Mouse (Mus musculus) large intestine, adult 2 months (tissue): Measurements from ENCODE around the gene Aldh3a1. TPM values are rescaled to one million over a fixed set of nuclear protein-coding genes. Genes with fewer than 3 reads are reported as not detected.

Experiments used
- DNase-seq: peaks from one replicate; pipeline ENCODE4 v3.0.0-alpha.2; 2012; ENCODE audit warnings: low read depth, low spot score
- WGBS: fragments of 180-500 bp; shearing (Covaris S2); methylation state at CpG from one replicate; pipeline ENCODE4 v1.1.7; 2018; 5-methylcytosine and 5-hydroxymethylcytosine counted together
- polyA plus RNA-seq: library from polyadenylated mRNA; depleted of rRNA; stranded (reverse); fragments of >200 nt; gene quantifications from 2 replicates; pipeline ENCODE4 v1.2.3, GENCODE M21; 2012

The Aldh3a1 gene
- polyA plus RNA-seq, 1 experiment, result 0.40 TPM

DNA sequence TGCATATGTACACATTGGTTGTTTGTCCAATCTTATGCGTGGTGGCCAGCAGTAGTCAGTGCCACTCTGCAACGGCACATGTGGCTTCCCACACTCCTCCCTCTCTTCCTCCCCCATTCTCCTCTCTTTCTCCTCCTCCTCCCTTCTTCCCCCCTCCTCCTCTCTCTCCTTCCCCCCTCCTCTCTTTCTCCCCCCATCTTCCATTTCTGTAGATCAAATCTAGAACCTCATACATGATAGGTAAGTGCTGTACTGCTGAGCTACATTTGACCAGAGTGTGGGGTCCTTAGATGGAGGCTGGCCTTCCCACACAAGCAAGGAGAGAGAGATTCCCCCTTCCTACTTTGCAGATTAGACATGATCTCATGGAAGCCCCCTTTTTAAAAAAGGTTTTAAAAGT, 14.6 kb upstream of the Aldh3a1 start:
- no peak for DNase-seq
- 90% methylated on average over 2 of the region's 2 CpGs for WGBS

DNA sequence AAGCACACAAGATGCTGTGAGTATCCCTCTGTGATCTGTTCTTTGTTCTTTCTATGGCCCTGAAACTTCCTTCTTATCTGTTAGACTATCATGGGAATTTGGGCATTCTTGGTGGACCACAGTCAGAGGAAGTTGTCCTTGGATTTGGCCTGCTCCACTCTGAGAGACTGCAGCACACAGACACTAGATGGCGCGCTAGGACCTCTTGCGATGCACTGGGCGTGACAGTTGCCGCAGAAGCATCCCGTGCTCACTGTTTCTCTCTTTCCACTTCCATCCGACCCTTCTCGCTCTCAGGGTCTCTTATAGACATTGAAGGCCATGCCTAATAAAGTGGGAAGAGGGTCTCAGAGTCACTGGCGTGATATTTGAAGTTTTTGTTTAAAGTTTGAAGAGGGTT, 13.9 kb upstream of the Aldh3a1 start:
- peak; percentile 54 for DNase-seq
- 2% methylated on average over 9 of the region's 9 CpGs for WGBS

DNA sequence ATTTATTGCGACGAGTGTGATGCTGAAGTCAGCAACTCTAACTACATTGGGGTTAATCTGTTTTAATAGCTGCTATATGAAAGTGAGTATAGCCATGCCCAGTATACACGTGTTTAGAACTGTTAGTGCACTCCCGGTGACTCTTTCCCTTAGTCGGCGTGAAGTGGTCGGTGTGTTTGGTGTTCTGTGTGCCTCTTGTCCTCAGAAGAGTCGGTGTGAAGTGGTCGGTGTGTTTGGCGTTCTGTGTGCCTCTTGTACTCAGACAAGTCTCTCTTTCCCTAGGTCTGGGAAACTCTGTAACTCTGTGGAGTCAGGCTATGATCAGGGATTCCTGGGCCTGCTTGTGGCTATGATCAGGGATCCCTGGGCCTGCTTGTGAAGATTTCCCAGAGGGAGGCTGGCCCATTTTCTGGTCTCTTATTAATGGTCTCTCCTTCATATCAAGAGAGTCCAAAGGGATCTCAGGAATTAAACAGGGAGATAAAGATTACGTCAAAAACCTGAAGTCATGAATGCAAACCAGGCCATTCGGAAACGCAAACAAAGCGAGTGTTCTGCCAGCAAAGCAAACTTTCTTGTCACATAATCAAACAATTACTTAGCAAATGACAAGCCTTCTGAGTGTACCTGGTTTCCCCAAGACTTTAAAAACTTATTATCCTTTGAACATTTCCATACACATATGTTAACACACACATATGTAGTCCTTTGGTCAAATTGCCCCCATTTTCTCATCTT, 10.6 kb upstream of the Aldh3a1 start:
- WGBS, result 79% methylated on average over 14 of the region's 14 CpGs
- no peak for DNase-seq

DNA sequence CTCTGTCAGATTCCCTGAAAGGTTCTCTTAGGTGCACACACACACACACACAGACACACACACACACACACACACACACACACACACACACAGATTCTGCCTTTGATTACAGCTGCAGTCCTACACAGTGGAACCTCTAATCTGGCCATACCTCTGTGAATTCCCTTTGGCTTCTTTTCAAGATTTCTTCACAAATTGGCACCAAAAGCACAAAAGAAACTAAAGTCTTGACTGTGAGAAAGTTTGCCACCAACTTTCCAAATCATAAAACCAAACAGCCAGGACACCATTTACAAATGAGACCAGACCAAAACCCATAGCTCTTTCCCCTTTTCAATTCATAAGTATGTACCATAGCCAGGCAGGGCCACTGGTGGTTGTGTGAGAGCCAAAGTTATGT, 9.4 kb upstream of the Aldh3a1 start:
- DNase-seq, result no peak

DNA sequence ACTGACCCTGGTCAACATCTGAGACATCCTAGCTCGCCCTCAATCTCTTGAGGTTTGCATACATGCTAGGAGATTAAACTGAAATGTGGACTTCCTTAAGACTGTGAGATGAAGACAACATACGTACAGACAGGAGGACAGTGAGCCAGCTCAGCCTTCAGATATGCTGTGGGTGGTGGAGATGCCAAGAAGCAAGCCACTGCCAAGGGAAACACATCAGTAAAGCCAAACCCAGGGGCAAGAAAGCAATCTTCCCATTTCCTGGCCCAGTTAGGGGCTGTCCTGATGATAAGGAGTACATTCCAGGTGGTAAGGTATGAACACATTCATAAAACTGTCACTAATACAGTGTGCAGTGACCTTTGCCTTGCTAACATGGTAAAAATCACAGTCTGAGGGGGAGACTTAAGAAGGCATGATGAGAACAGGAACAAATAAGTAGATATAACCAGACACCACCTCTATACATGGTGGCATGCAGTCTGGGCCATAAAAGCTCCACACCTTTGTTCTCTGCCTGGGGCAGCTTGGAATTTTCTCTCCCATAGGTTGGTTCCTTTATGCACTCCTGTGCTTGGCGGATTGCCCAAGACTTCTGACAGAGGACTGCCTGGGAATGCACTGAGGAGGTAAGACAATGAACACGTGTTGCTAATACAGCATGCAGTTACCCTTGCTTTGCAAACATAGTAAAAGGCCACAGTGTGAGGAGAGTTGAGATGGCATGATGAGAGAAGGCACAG, 7.5 kb upstream of the Aldh3a1 start:
- peak; percentile 77 for DNase-seq
- WGBS, result 28% methylated on average over 4 of the region's 4 CpGs

DNA sequence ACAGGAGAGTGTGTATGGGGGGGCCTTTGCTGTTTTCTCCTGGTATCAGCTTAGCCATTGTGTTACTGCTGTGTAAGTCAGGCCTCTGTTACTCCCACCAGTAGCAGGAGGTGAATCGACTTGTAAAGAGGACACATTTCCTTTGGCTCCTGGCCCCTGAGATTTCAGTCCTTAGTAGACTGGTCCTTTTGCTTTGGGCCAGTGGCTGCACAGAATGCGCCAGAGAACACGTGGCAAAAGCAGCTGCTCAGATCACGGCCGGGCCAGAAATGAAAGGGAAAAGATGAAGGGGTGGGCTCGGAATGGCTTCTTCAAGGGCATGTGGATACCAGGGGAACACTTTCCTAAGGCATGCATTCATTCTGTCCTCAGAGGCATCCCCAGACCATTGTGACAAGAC, 5.2 kb upstream of the Aldh3a1 start:
- WGBS, result 89% methylated on average over 6 of the region's 6 CpGs
- no peak for DNase-seq

GRCm38 (mm10) chr11:61202810-61203209, 4.5 kb upstream of the Aldh3a1 start:
- no peak for DNase-seq
- WGBS, result 67% methylated on average over 2 of the region's 2 CpGs

DNA sequence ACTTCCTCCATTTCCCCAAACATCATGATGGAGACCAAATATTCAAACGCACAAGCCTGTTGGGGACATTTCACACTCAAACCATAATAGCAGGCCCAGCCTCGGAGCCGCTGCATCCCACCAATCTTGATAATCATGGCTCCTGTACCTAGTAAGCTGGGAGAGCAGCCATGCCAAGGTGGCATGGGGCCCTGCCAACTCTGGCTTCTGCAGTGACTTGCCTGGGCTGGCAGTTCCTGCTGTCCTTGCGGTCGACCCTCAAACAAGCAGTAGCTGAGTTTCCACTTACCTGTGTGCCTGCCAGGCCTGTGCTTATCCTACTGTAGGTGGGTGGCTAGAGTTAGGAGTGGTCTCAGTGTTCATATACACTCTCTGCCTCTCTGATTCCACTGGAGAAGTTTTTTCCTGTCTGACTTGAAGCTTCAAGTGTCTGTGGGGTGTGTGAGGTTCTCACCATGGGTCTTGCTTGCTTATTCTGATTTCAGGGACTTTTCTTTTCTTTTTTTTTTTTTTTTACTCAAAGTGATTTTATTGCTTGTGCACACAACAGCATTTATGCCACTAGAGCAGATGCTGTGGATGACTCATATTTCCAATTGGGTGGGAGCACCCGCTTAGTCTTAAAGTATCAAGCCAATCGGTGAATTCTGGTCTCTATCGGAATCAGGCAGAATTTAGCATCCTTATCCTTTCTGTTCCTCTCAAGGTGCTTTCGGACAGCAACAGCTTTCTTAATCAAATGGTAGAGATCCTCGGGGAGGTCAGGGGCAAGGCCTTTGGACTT, 2.0 kb upstream of the Aldh3a1 start:
- no peak for DNase-seq
- WGBS, result 83% methylated on average over 10 of the region's 10 CpGs

DNA sequence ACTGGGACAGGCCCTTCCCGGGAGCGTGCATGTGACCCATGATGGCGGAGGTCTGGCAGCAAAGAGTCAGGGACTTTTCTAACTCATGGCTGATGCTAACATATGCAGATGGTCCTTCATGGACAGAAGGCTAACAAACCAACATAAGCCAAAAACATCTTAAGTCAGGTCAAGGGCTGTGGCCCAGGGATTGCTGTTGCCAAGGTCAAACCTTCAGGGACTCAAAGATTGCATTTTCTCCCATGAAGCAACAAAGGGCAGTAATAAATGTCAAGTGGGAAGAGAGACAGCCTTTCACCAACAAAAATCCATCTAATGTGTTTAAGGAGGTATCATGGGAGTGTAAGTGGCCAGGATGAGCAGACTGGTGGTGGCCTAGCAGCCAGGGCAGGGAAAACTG, 1.2 kb upstream of the Aldh3a1 start:
- 97% methylated on average over 3 of the region's 3 CpGs for WGBS
- no peak for DNase-seq

- 29% methylated on average over 10 of the region's 10 CpGs for WGBS
- no peak for DNase-seq
Measured at GRCm38 (mm10) chr11:61208316-61208715, 979 bp downstream of the Aldh3a1 start.

- DNase-seq, result no peak
- 39% methylated on average over 20 of the region's 20 CpGs for WGBS
Measured at GRCm38 (mm10) chr11:61212102-61212501, 4.8 kb downstream of the Aldh3a1 start.

DNA sequence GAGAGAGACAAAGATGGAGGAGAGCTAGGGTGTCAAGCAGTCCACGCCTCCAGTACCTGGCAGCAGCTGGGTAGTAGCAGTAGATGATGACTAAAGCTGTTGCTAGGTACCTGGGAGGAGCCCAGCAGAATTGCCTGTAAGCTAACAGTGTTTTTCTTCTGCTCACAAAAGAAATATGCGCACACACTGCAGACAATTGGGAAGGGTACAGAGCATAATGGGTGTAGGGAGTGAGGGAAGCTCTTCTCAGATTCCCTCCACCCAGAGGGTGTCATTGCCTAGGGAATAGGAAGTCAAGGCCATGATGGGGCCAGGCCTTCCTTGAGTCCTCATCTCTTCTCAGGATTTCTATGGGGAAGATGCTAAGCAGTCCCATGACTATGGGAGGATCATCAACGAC, 8.6 kb downstream of the Aldh3a1 start:
- WGBS, result 71% methylated on average over 3 of the region's 3 CpGs
- DNase-seq, result no peak

DNA sequence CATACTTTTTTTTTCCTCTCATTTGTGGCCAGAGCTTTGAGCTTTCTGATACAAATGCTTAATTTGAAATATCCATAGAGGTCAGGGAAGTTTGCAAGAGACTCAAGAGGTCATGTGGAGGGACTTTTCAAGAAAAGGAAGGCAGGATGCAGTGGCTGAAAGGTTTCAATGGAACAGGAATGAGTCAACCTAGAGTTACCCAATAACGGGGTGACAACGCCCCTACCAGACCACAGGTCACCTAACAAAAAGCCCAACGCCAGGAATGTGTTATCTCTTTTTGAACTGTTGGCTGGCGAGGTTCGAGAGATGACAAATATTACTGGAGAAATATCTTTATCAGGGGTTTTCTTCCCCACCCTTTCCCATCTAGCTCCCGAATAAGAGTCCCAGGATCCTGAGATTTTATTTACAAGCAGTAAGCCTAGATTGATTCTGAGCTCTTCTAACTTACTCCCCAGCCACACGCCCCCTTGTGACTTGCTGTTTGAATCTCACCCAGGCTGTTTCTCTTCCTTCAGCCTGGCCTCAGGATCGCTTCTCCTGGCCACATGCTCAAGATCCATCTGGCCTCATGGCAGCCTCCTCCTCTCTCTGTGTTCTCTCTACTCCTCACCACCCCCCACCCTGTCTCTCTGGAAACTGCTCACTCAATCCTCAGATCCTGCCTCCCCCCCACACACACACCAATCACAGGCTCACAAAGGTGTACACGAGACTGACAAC, 13.0 kb downstream of the Aldh3a1 start:
- 40% methylated on average over 9 of the region's 9 CpGs for WGBS
- no peak for DNase-seq

GRCm38 (mm10) chr11:61222007-61222406, 14.7 kb downstream of the Aldh3a1 start:
- DNase-seq, result no peak
- WGBS, result 84% methylated on average over 1 of the region's 1 CpGs

DNA sequence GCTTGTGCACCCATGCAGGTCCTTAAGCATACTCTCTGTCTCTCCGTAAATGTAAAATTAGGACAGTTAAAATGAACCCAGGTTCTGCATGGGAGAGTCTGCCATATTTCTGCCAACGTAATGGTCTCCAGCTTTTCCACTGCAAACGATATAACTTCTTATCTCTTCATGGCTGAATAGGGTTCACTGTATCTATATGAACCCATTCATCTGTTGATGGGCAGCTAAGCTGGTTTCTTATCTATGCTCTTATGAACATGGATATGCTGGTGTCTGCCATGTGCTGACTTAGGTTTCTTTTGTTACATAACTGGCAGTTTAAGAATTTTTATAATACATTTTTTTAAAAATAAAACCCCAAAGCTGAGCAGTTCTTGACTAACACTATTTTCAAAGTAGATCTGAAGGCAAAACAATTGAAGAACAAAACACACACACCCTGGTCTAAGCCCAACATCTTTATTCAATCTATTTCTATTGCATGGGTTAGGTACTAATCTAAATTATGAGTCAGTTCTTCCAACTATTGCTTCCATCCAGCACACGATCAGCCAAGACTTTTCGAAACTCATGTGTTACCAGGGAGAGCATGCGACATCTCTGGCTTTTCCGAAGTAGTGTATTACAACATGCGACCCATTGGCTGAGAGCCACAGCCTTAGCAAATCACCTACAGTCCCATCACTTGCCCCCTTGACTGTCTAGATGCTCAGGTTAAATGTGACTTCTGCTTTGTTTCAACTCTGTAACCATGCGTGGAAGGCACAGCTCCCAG, 15.8 kb downstream of the Aldh3a1 start:
- 81% methylated on average over 9 of the region's 9 CpGs for WGBS
- no peak for DNase-seq

- 78% methylated on average over 6 of the region's 6 CpGs for WGBS
- no peak for DNase-seq
Measured at GRCm38 (mm10) chr11:61224234-61224744, 17.0 kb downstream of the Aldh3a1 start.

GRCm38 (mm10) chr11:61224907-61225306, 17.6 kb downstream of the Aldh3a1 start:
- DNase-seq, result no peak
- WGBS, result 71% methylated on average over 10 of the region's 10 CpGs

DNA sequence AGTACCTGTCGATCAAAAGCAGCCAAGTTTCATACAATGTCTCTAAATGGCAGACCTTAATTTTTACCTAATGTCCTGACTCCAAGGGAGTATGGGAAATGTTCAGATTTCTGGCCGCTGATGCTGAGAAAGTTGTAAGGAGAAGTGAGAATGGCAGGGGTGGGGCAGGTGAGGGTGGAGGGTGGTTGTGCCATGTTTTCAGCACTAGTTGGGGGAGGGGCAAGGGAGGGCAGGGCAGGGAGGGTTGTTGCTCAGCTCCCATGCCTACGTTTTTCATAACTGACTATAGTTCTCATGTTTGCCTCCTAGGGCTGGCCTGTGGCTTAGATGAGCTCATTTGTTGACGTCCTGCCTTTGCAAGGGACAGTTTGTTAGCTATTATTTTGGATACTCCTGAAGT, 18.2 kb downstream of the Aldh3a1 start:
- no peak for DNase-seq
- 50% methylated on average over 4 of the region's 4 CpGs for WGBS

DNA sequence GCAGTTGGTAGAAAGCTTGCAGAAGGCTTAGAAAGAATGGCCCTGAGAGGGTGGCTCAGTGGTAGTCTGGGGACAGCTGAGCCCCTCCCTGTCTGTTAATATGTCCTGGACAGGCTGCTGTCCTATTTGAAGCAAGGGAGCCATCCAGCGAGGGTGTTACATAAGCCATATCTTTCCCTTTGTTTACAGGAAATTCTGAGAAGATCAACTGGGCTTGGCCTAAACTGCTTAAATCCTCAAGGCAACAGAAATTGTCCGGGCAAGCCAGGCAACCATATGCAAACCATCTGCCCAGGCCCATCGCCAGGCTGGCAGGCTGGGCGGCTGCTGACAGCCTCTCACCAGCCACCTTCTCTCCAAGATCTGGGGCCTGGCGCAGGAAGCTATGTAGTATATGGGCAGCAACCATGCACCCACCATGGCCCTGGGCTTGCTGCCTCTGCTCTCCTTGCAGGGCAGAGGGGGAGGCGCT, 18.6 kb downstream of the Aldh3a1 start:
- no peak for DNase-seq
- WGBS, result 60% methylated on average over 6 of the region's 6 CpGs
